Mouse (Mus musculus) small intestine, adult 2 months (tissue): ENCODE measurements around the gene Rab19.

Source experiments
- CTCF ChIP-seq: fragments of 200-500 bp; IDR thresholded peaks from 2 replicates; pipeline ENCODE4 v1.5.1; 2012; ENCODE audit warnings: low read depth, mild to moderate bottlenecking, control low read depth, inconsistent platforms, low read length, moderate library complexity, mixed read lengths; ENCODE audit not compliant: insufficient replicate concordance, insufficient read length; ENCODE audit errors: extremely low read depth
- POLR2A ChIP-seq: fragments of 200-500 bp; IDR thresholded peaks from 2 replicates; pipeline ENCODE4 v1.6.1; 2012; ENCODE audit warnings: low read depth, mild to moderate bottlenecking, control low read depth, inconsistent platforms, low read length, moderate library complexity

DNA sequence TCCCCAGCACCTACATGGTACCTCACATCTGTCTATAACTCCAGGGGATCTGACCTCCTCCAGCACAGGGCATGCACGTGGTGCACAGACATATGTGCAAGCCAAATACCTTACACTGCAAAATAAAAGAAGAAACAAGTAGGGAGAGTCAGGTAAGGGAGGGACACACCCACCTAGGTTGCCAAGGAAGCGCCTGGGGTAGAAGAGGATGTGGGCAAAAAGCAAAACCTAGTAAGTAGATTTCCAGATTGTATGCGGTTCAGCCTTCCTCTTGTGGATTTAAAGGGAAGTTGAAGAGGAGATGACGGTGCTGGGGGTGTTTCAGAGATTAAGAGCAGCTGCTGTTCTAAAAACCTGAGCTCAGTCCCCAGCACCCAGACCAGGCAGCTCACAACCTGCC is 1.8 kb upstream of the Rab19 start:
- TF ChIP-seq CTCF (no peak), POLR2A (no peak)
